Mouse (Mus musculus): ENCODE results near the gene Cts8. TPM values are rescaled to one million over a fixed set of nuclear protein-coding genes. Genes with fewer than 3 reads are reported as not detected.

Gene Cts8
- not detected in 2 replicates for polyA plus RNA-seq (2016; fragmentation: Nextera tagmentation; extraction: Ambion mirVana)

DNA sequence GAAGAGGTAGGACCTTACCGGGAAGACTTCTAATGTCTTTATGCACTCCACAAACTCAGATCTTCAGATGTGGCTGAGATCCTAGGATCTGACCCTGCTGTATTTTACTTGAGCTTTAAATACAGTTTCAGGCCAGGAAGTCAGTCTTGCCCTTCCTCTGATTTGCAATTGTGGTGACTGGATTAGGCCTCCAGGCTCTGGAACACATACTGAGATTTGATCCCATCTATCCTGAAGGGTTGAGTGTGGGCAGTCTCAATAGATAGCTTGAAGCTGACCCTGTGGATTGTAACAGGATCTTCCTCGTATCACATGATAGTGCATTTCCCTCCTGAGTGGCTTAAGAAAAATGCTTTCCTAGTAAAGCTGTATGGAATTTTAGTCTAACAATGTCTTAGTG is at the start of gene Cts8:
Gene Cts8 (minus strand): TSS at position 101 of the 400 bp plus-strand sequence.
- WGBS, result 83% methylated on average over 2 of the region's 2 CpGs
- Histone ChIP-seq H3K4me1 (no peaks in the 10 kb centered on the region), H3K27ac (no peak within 1 kb of the TSS), H3K4me3 (no peak within 1 kb of the TSS), H3K9ac (no peak within 1 kb of the TSS), H3K4me2 (replicated peaks) (no peak within 1 kb of the TSS), H3K27me3 (no peaks in the 10 kb centered on the region), H3K9me3 (replicated peaks) (peaks cover 33% of the 10 kb centered on the region), H3K36me3 (no peaks in the 10 kb centered on the region)
- ATAC-seq (ENCODE audit: low FRiP score), result no peak

DNA sequence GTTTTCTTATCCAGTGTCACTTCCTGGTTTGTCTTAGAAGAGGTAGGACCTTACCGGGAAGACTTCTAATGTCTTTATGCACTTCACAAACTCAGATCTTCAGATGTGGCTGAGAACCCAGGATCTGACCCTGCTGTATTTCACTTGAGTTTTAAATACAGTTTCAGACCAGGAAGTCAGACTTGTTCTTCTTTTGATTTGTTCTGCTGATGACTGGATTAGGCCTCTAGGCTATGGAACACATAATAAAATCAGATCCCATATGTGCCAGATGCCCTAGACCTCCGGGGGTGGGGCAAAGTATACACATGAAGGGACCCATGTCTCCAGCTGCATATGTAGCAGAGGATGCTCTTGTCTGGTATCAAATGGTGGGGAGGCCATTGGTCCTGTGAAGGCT is 33.6 kb upstream of the Cts8 start, which contains the start of gene Gm49398:
Gene Gm49398 (minus strand): TSS at position 101 of the 400 bp plus-strand sequence.
- no peaks in the 10 kb centered on the region for H3K27me3 ChIP-seq
- H3K9me3 ChIP-seq (replicated peaks), result peaks cover 13% of the 10 kb centered on the region
- no peaks in the 10 kb centered on the region for H3K4me1 ChIP-seq
- 87% methylated on average over 2 of the region's 2 CpGs for WGBS
- H3K4me3 ChIP-seq, result no peak within 1 kb of the TSS
- no peaks in the 10 kb centered on the region for H3K36me3 ChIP-seq
- H3K9ac ChIP-seq, result no peak within 1 kb of the TSS
- no peak within 1 kb of the TSS for H3K27ac ChIP-seq
- ATAC-seq (ENCODE audit: low FRiP score), result no peak
- H3K4me2 ChIP-seq (replicated peaks), result no peak within 1 kb of the TSS

DNA sequence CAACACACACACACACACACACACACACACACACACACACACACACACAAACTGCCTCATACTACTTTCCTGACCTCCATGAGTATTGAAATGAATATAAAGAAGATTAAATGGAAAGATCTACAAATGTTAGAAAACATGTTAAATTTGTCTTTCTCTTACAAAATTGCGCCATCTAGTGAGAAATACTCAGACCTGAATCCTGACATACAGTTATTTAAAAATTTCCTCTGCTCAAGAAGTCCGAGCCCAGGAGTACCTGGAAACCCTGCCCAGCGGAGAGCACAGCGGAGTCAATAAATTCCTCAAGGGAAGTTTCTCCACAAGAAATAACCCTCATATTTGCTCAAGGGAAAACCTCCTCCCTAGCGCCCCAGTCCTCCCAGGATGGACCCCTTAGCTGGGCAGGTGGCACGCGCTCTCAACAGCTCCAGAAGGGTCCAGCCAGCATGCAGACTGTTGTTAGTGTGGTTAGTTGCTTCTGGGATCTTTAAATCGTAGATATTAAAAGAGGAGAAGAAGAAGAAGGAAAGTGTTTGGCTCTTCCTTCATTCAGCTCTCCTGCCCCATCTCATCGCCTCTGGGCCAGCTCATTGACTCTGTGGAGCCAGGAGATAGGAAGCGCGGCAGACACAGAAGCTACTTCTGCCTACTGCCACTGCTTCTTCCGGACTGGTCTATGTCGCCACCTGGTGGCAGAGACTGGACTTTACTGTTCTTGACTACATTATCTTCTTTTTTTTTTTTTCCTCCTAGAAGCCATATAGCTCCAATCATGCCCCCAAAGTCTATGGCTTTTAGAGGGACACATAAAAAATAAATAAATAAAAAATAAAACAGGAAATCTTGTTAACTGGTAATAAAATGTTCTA is 13.8 kb downstream of the Cts8 start:
- Histone ChIP-seq H3K36me3 (no peaks in the 10 kb centered on the region), H3K4me2 (replicated peaks) (no peak overlapping the region), H3K9me3 (replicated peaks) (peaks cover 26% of the 10 kb centered on the region), H3K27me3 (no peaks in the 10 kb centered on the region), H3K9ac (no peak overlapping the region), H3K4me3 (no peak overlapping the region), H3K27ac (no peak overlapping the region), H3K4me1 (no peaks in the 10 kb centered on the region)
- whole genome bisulfite sequencing, result 62% methylated on average over 13 of the region's 13 CpGs
- no peak for ATAC-seq (ENCODE audit: low FRiP score)

DNA sequence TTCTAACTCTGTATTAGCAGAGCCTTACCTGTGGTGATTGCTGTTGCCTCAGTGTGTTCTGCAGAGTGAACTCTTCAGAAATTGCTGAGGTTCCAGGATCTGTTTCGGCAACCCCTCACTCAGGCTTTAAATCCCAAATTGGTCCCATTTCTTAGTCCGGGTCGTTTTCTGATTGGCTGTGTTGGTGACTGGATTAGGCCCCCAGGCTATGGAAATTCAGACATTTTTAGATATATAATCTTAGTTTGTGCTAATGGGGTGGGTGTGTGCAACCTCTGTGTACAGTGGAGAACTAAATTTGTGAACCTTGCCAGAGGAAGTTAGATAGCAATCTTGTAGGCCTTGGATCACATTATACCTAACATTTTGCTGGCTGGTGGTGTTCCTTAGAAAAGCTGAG is 51.8 kb downstream of the Cts8 start, which contains the start of gene Cts6:
Gene Cts6 (minus strand): TSS at position 101 of the 400 bp plus-strand sequence.
- Histone ChIP-seq H3K36me3 (no peaks in the 10 kb centered on the region), H3K27me3 (no peaks in the 10 kb centered on the region), H3K27ac (no peak within 1 kb of the TSS), H3K4me1 (no peaks in the 10 kb centered on the region), H3K4me3 (no peak within 1 kb of the TSS), H3K4me2 (replicated peaks) (no peak within 1 kb of the TSS), H3K9ac (no peak within 1 kb of the TSS), H3K9me3 (replicated peaks) (peaks cover 47% of the 10 kb centered on the region)
- WGBS, result 87% methylated on average over 3 of the region's 3 CpGs
- no peak for ATAC-seq (ENCODE audit: low FRiP score)

Other genes starting within 250 kb of the Cts8 start
- not detected in 2 replicates for gene Ctsj, start 249.4 kb downstream of the Cts8 start, polyA plus RNA-seq (2016; fragmentation: Nextera tagmentation; extraction: Ambion mirVana)
- gene Ctsq, start 214.7 kb downstream of the Cts8 start, polyA plus RNA-seq (2016; fragmentation: Nextera tagmentation; extraction: Ambion mirVana), result not detected in 2 replicates
- not detected in 2 replicates for gene Ctsr, start 91.1 kb downstream of the Cts8 start, polyA plus RNA-seq (2016; fragmentation: Nextera tagmentation; extraction: Ambion mirVana)
- not detected in 2 replicates for gene Cts6, start 51.9 kb downstream of the Cts8 start, polyA plus RNA-seq (2016; fragmentation: Nextera tagmentation; extraction: Ambion mirVana)
- gene Gm49398, start 33.5 kb upstream of the Cts8 start, polyA plus RNA-seq (2016; fragmentation: Nextera tagmentation; extraction: Ambion mirVana), result not detected in 2 replicates
- gene Cts7, start 102.8 kb upstream of the Cts8 start, polyA plus RNA-seq (2016; fragmentation: Nextera tagmentation; extraction: Ambion mirVana), result not detected in 2 replicates